ENCODE assay signal across 29 mouse cellular contexts in the genomic region with DNA sequence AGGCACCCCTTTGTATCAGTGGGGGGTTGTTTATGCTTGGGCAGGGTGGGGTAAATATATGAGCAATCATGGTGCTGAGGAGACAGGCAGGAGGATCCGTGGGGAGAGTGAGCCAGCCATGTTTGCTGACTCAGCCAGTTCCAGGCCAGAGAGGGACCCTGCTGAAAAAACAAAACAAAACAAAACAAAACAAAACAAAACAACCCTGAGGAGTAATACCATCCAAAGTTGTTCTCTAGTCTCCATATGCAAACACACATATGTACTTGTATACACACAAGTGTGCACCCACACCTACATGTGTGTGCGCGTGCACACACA. TPM values are rescaled to one million over a fixed set of nuclear protein-coding genes. Genes with fewer than 3 reads are reported as not detected.
DNase-seq lines count a peak whose midpoint lies in the region; ATAC-seq and TF ChIP-seq lines count a peak whose summit lies in the region.
"Had no signal": no experiment of that assay in that cellular context is flagged by ENCODE, and none has a peak within 500 bp of the region (broad histone marks: within the 10 kb centered on the region; RNA-seq: fewer than 3 reads in every experiment).

No protein-coding gene starts in this region.

- H3K4me1 ChIP-seq in kidney, embryonic 16.5 days (ENCODE audit: insufficient read depth, low read length): peaks cover 19% of the 10 kb centered on the region
- H3K4me1 ChIP-seq in spleen, adult 2 months (ENCODE audit: control insufficient read depth, insufficient read depth, insufficient read length): peaks cover 30% of the 10 kb centered on the region
- no peaks in the 10 kb centered on the region; the same call in 1 of the 2 replicates for H3K4me1 ChIP-seq in bone marrow, adult 2 months (ENCODE audit: control insufficient read depth, insufficient read depth, low read length)
- H3K4me1 ChIP-seq: forebrain, embryonic 13.5 days; heart, embryonic 12.5 days; heart, embryonic 15.5 days; hindbrain, embryonic 13.5 days had no signal

- no peak overlapping the region for H3K4me2 ChIP-seq in kidney, embryonic 16.5 days (replicated peaks; ENCODE audit: low read depth, low read length)
- H3K4me2 ChIP-seq: forebrain, embryonic 13.5 days; heart, embryonic 12.5 days; heart, embryonic 15.5 days; hindbrain, embryonic 13.5 days had no signal

- no peaks in the 10 kb centered on the region for H3K36me3 ChIP-seq in kidney, embryonic 16.5 days (ENCODE audit: insufficient read depth, low read length)
- peaks cover 5% of the 10 kb centered on the region for H3K36me3 ChIP-seq in spleen, adult 2 months (ENCODE audit: control insufficient read depth, insufficient read depth, low read length)
- H3K36me3 ChIP-seq: forebrain, embryonic 10.5 days; heart, embryonic 12.5 days; heart, embryonic 15.5 days; hindbrain, embryonic 10.5 days; hindbrain, embryonic 13.5 days had no signal

- no peaks in the 10 kb centered on the region for H3K27me3 ChIP-seq in kidney, embryonic 16.5 days (ENCODE audit: insufficient read depth, low read length)
- H3K27me3 ChIP-seq in spleen, adult 2 months (ENCODE audit: control insufficient read depth, insufficient read depth, low read length): no peaks in the 10 kb centered on the region
- H3K27me3 ChIP-seq: forebrain, embryonic 13.5 days; heart, embryonic 12.5 days; heart, embryonic 15.5 days; hindbrain, embryonic 13.5 days had no signal

- peak; percentile 41 for TF ChIP-seq POLR2A in spleen, adult 2 months (IDR thresholded peaks at IDR 0.05; ENCODE audit: low read depth, low read length)
- TF ChIP-seq POLR2A in bone marrow, adult 2 months (IDR thresholded peaks at IDR 0.05; ENCODE audit: borderline replicate concordance, control insufficient read depth, low read depth, low read length): no peak

- 0 out of 2 replicates have a peak overlapping the region, but pooled peaks have one; percentile 15 for H3K27ac ChIP-seq in kidney, embryonic 16.5 days (ENCODE audit: low read length)
- peak overlapping the region; percentile 92 for H3K27ac ChIP-seq in spleen, adult 2 months (ENCODE audit: insufficient read depth, low read length)
- peak overlapping the region; percentile 40 for H3K27ac ChIP-seq in bone marrow, adult 2 months (ENCODE audit: control insufficient read depth, insufficient read depth, low read depth, low read length, poor library complexity)
- H3K27ac ChIP-seq: forebrain, embryonic 10.5 days; forebrain, embryonic 13.5 days; gastrocnemius, adult 2 months; heart, embryonic 15.5 days; hindbrain, embryonic 10.5 days; hindbrain, embryonic 13.5 days had no signal

- 83% methylated on average over 3 of the region's 3 CpGs for WGBS in kidney, embryonic 16.5 days
- WGBS in spleen, adult 2 months: 71% methylated on average over 3 of the region's 3 CpGs
- 82% methylated on average over 3 of the region's 3 CpGs for WGBS in bone marrow, adult 2 months

- DNase-seq in kidney, postnatal 4 days: no peak
- DNase-seq in spleen, adult 2 months (ENCODE audit: low read depth in 1 of 2, low spot score in 2 of 2): no peak
- DNase-seq in spleen, adult 18-20 months: no peak
- DNase-seq: adrenal gland, postnatal 10 days; adrenal gland, postnatal 36 days; cerebellum, adult 18-20 months; cerebellum, adult 9-10 months; cerebellum, postnatal 14 days; gastrocnemius, postnatal 14 days; heart, postnatal 10 days; heart, postnatal 36 days had no signal

- H3K9me3 ChIP-seq in kidney, embryonic 16.5 days (ENCODE audit: low read length): no peaks in the 10 kb centered on the region
- H3K9me3 ChIP-seq: forebrain, embryonic 10.5 days; forebrain, embryonic 13.5 days; heart, embryonic 12.5 days; heart, embryonic 15.5 days; hindbrain, embryonic 10.5 days; hindbrain, embryonic 13.5 days had no signal

- no peak for ATAC-seq in kidney, embryonic 16.5 days (ENCODE audit: low FRiP score, low TSS enrichment)
- no peak for ATAC-seq in megakaryocyte progenitor cell, adult 5-6 weeks (replicated peaks; ENCODE audit: poor library complexity)
- ATAC-seq in monocyte, adult 5-6 weeks (replicated peaks; ENCODE audit: insufficient number of reproducible peaks, low FRiP score, low TSS enrichment, poor library complexity, severe bottlenecking): no peak
- ATAC-seq: forebrain, embryonic 13.5 days; forebrain, embryonic 16.5 days; hindbrain, embryonic 16.5 days; Patski had no signal

- no peak for TF ChIP-seq CTCF in spleen, adult 2 months (IDR thresholded peaks at IDR 0.05; ENCODE audit: extremely low read depth, insufficient read depth, insufficient read length, insufficient replicate concordance)
- no peak for TF ChIP-seq CTCF in bone marrow, adult 2 months (IDR thresholded peaks at IDR 0.05; ENCODE audit: control insufficient read depth, insufficient read depth, low read length)

- no peak overlapping the region for H3K4me3 ChIP-seq in kidney, embryonic 16.5 days (ENCODE audit: low read length)
- no peak overlapping the region for H3K4me3 ChIP-seq in spleen, adult 2 months (ENCODE audit: extremely low read depth, insufficient read depth, insufficient read length)
- no peak overlapping the region for H3K4me3 ChIP-seq in bone marrow, adult 2 months (replicated peaks; ENCODE audit: control insufficient read depth, low read depth, low read length)
- H3K4me3 ChIP-seq: forebrain, embryonic 10.5 days; forebrain, embryonic 13.5 days; gastrocnemius, adult 2 months; heart, embryonic 12.5 days; heart, embryonic 15.5 days; hindbrain, embryonic 10.5 days; hindbrain, embryonic 13.5 days had no signal

- no peak overlapping the region for H3K9ac ChIP-seq in kidney, embryonic 16.5 days (replicated peaks; ENCODE audit: low read length)
- H3K9ac ChIP-seq: forebrain, embryonic 13.5 days; heart, embryonic 12.5 days; heart, embryonic 15.5 days; hindbrain, embryonic 13.5 days had no signal

RNA-seq across cellular contexts. Expression of a gene that starts 4.4 kb away (rescaled TPM):
- polyA plus RNA-seq in kidney, embryonic 16.5 days (2015; fragmentation: Nextera tagmentation; extraction: Ambion mirVana): not detected in 2 replicates
- polyA plus RNA-seq in spleen, adult 2 months (2012; rRNA removed): 4.7 and 5.4 TPM in 2 replicates
- not detected in 2 replicates for polyA plus RNA-seq in bone marrow, adult 2 months (2011; ENCODE audit: insufficient read depth, insufficient read length, low replicate concordance, missing spikeins)
- total RNA-seq in megakaryocyte progenitor cell, adult 5-6 weeks (2015): not detected in 2 replicates
- total RNA-seq in megakaryocyte progenitor cell, adult 5-6 weeks (2017): not detected in 2 replicates
- total RNA-seq in monocyte, adult 5-6 weeks (2017): 1.5 TPM in 1 of 3 replicates, not detected in the others
- total RNA-seq: adrenal gland, adult 18-20 months; adrenal gland, postnatal 10 days; adrenal gland, postnatal 36 days; gastrocnemius, adult 2 months; gastrocnemius, postnatal 14 days; gastrocnemius, postnatal 4 days; heart, postnatal 10 days; heart, postnatal 36 days had no signal
- polyA plus RNA-seq: embryonic facial prominence, embryonic 11.5 days; embryonic facial prominence, embryonic 14.5 days; forebrain, embryonic 10.5 days; forebrain, embryonic 13.5 days; forebrain, embryonic 16.5 days; heart, embryonic 12.5 days; heart, embryonic 15.5 days; hindbrain, embryonic 10.5 days; hindbrain, embryonic 13.5 days; Patski had no signal

RNA-seq across cellular contexts. Expression of a gene that starts 8.5 kb away (rescaled TPM):
- 6.9 and 7.2 TPM in 2 replicates for polyA plus RNA-seq in kidney, embryonic 16.5 days (2015; fragmentation: Nextera tagmentation; extraction: Ambion mirVana)
- 556 and 588 TPM in 2 replicates for polyA plus RNA-seq in spleen, adult 2 months (2012; rRNA removed)
- polyA plus RNA-seq in bone marrow, adult 2 months (2011; ENCODE audit: insufficient read depth, insufficient read length, low replicate concordance, missing spikeins): 130 and 270 TPM in 2 replicates
- 47.2 and 51.9 TPM in 2 replicates for total RNA-seq in megakaryocyte progenitor cell, adult 5-6 weeks (2015)
- 29.6 and 30.9 TPM in 2 replicates for total RNA-seq in megakaryocyte progenitor cell, adult 5-6 weeks (2017)
- total RNA-seq in monocyte, adult 5-6 weeks (2017): 105 to 131 TPM (median 123 TPM) in 3 replicates

RNA-seq across cellular contexts. Expression of a gene that starts 29.6 kb away (rescaled TPM):
- 0.81 and 1.0 TPM in 2 replicates for polyA plus RNA-seq in kidney, embryonic 16.5 days (2015; fragmentation: Nextera tagmentation; extraction: Ambion mirVana)
- polyA plus RNA-seq in spleen, adult 2 months (2012; rRNA removed): 0.11 and 0.14 TPM in 2 replicates
- polyA plus RNA-seq in bone marrow, adult 2 months (2011; ENCODE audit: insufficient read depth, insufficient read length, low replicate concordance, missing spikeins): not detected in 2 replicates
- 2.2 and 2.3 TPM in 2 replicates for total RNA-seq in megakaryocyte progenitor cell, adult 5-6 weeks (2015)
- 1.6 and 1.7 TPM in 2 replicates for total RNA-seq in megakaryocyte progenitor cell, adult 5-6 weeks (2017)
- not detected in 3 replicates for total RNA-seq in monocyte, adult 5-6 weeks (2017)
- total RNA-seq: heart, postnatal 36 days had no signal
- polyA plus RNA-seq: heart, embryonic 15.5 days had no signal

RNA-seq across cellular contexts. Expression of a gene that starts 33.3 kb away (rescaled TPM):
- polyA plus RNA-seq in kidney, embryonic 16.5 days (2015; fragmentation: Nextera tagmentation; extraction: Ambion mirVana): 55.0 and 59.0 TPM in 2 replicates
- 120 and 146 TPM in 2 replicates for polyA plus RNA-seq in spleen, adult 2 months (2012; rRNA removed)
- polyA plus RNA-seq in bone marrow, adult 2 months (2011; ENCODE audit: insufficient read depth, insufficient read length, low replicate concordance, missing spikeins): 52.2 and 76.9 TPM in 2 replicates
- 62.9 and 63.5 TPM in 2 replicates for total RNA-seq in megakaryocyte progenitor cell, adult 5-6 weeks (2015)
- 216 and 275 TPM in 2 replicates for total RNA-seq in megakaryocyte progenitor cell, adult 5-6 weeks (2017)
- 131 to 175 TPM (median 165 TPM) in 3 replicates for total RNA-seq in monocyte, adult 5-6 weeks (2017)

RNA-seq across cellular contexts. Expression of a gene that starts 47.1 kb away (rescaled TPM):
- polyA plus RNA-seq in kidney, embryonic 16.5 days (2015; fragmentation: Nextera tagmentation; extraction: Ambion mirVana): 0.41 and 0.47 TPM in 2 replicates
- 6.1 and 6.5 TPM in 2 replicates for polyA plus RNA-seq in spleen, adult 2 months (2012; rRNA removed)
- 0.63 and 1.6 TPM in 2 replicates for polyA plus RNA-seq in bone marrow, adult 2 months (2011; ENCODE audit: insufficient read depth, insufficient read length, low replicate concordance, missing spikeins)
- total RNA-seq in megakaryocyte progenitor cell, adult 5-6 weeks (2015): 0.12 TPM in 1 of 2 replicates, not detected in the other
- 0.03 TPM in 1 of 2 replicates, not detected in the other for total RNA-seq in megakaryocyte progenitor cell, adult 5-6 weeks (2017)
- 0.11 to 0.38 TPM (median 0.29 TPM) in 3 replicates for total RNA-seq in monocyte, adult 5-6 weeks (2017)
- polyA plus RNA-seq: forebrain, embryonic 10.5 days; forebrain, embryonic 13.5 days; hindbrain, embryonic 16.5 days had no signal

Comparison
In these comparisons a context has a peak if more than half of its experiments do, and no peak if none do; other contexts are left out.
1. H3K27ac ChIP-seq: peak in every context shown above with its lines; median percentile 92 in spleen, adult 2 months; 40 in bone marrow, adult 2 months; 15 in kidney, embryonic 16.5 days.
2. RNA of a gene that starts 8.5 kb away (polyA plus RNA-seq): 556 to 588 TPM in spleen, adult 2 months and 130 to 270 TPM in bone marrow, adult 2 months; 6.9 to 7.2 TPM in kidney, embryonic 16.5 days; every median in the first group is over 10 times any median in the second.